Mouse (Mus musculus) midbrain, embryonic 14.5 days (tissue): ENCODE measurements around the gene Slf2. TPM values are rescaled to one million over a fixed set of nuclear protein-coding genes. Genes with fewer than 3 reads are reported as not detected.

Experiments
- ATAC-seq: fragments of 200-750 bp; cut with Nextera tagmentation; 2 replicates; pipeline ENCODE4 v1.8.0; 2017; ENCODE audit warnings: moderate number of reproducible peaks, moderate library complexity; ENCODE audit not compliant: low FRiP score, low TSS enrichment
- DNase-seq: peaks from one replicate; pipeline ENCODE4 v3.0.0-alpha.2; 2015
- H3K27ac ChIP-seq: fragments of 300-500 bp; sonication (generic); replicated peaks from 2 replicates; pipeline ENCODE4 v1.5.1; 2014; ENCODE audit warnings: mild to moderate bottlenecking, low read depth, low read length, moderate library complexity
- H3K27me3 ChIP-seq: fragments of 300-500 bp; sonication (generic); 2 replicates; pipeline ENCODE4 v1.6.1; 2014; ENCODE audit warnings: low read length, control low read depth, mixed read lengths; ENCODE audit not compliant: control insufficient read depth, insufficient read depth
- H3K36me3 ChIP-seq: fragments of 300-500 bp; sonication (generic); 2 replicates; pipeline ENCODE4 v1.6.1; 2014; ENCODE audit warnings: low read length, control low read depth; ENCODE audit not compliant: control insufficient read depth, insufficient read depth
- H3K4me1 ChIP-seq: fragments of 300-500 bp; sonication (generic); 2 replicates; pipeline ENCODE4 v1.6.1; 2014; ENCODE audit warnings: mild to moderate bottlenecking, antibody characterized with exemption, low read length, control low read depth; ENCODE audit not compliant: control insufficient read depth, insufficient read depth
- H3K4me2 ChIP-seq: fragments of 300-500 bp; sonication (generic); 2 replicates; pipeline ENCODE4 v1.6.1; 2014; ENCODE audit warnings: mild to moderate bottlenecking, low read length, moderate library complexity
- H3K4me3 ChIP-seq: fragments of 300-500 bp; sonication (generic); replicated peaks from 2 replicates; pipeline ENCODE4 v1.5.1; 2014; ENCODE audit warnings: low read depth, low read length
- H3K9ac ChIP-seq: fragments of 300-500 bp; sonication (generic); replicated peaks from 2 replicates; pipeline ENCODE4 v1.6.1; 2014; ENCODE audit warnings: mild to moderate bottlenecking, low read length, moderate library complexity
- H3K9me3 ChIP-seq: fragments of 300-500 bp; sonication (generic); 2 replicates; pipeline ENCODE4 v1.6.1; 2016; ENCODE audit warnings: low read length, control low read depth, mixed read lengths; ENCODE audit not compliant: control insufficient read depth
- WGBS: fragments of 180-500 bp; shearing (Covaris S2); extraction: QIAGEN DNeasy Blood & Tissue Kit; methylation state at CpG from one replicate; pipeline ENCODE4 v1.1.7; 2014; 5-methylcytosine and 5-hydroxymethylcytosine counted together
- polyA plus RNA-seq: library from polyadenylated mRNA; unstranded; fragments of >200 nt; fragmentation: Nextera tagmentation; extraction: Ambion mirVana; gene quantifications from 2 replicates; pipeline ENCODE4 v1.2.1, GENCODE M21; 2014

Gene Slf2
- polyA plus RNA-seq, 1 experiment from 2014 or later, result 37.4 TPM

GRCm38 (mm10) chr19:44991031-44991430 is 60.1 kb downstream of the Slf2 start:
- no peak for DNase-seq
- H3K9ac ChIP-seq, result 0 out of 2 replicates have a peak overlapping the region, but pooled peaks have one; percentile 84
- WGBS, result 89% methylated on average over 8 of the region's 8 CpGs
- H3K27ac ChIP-seq, result no peak overlapping the region
- H3K36me3 ChIP-seq, result peaks cover 21% of the 10 kb centered on the region
- H3K27me3 ChIP-seq, result no peaks in the 10 kb centered on the region
- H3K9me3 ChIP-seq, result no peaks in the 10 kb centered on the region
- no peak for ATAC-seq
- peaks cover 23% of the 10 kb centered on the region for H3K4me1 ChIP-seq
- no peak overlapping the region for H3K4me3 ChIP-seq
- H3K4me2 ChIP-seq, result peak overlapping the region; percentile 70

GRCm38 (mm10) chr19:44992246-44992645 is 61.3 kb downstream of the Slf2 start:
- Histone ChIP-seq H3K4me2 (no peak overlapping the region), H3K4me3 (no peak overlapping the region), H3K27ac (no peak overlapping the region), H3K27me3 (no peaks in the 10 kb centered on the region), H3K9ac (no peak overlapping the region), H3K4me1 (peaks cover 23% of the 10 kb centered on the region), H3K9me3 (no peaks in the 10 kb centered on the region), H3K36me3 (peaks cover 33% of the 10 kb centered on the region)
- ATAC-seq (no peak), DNase-seq (no peak)
- WGBS, result 60% methylated on average over 7 of the region's 7 CpGs

DNA sequence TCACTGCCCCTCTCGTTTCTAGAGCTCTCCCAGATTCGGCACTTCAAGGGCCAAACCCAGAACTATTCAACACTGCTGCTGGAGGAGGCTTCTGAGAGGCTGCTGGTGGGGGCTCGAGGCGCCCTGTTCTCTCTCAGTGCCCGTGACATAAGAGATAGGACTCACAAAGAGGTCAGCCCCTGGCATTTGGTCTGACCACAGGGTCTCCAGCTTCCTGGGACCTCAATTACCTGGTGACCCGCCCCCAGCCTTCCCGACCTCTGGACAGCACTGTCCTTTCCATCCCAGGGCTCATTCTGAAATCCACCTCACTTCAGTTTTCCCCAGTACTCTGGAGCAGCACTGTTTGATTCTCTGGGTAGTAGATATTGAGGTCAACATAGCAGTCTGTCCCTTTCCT is 61.8 kb downstream of the Slf2 start:
- no peaks in the 10 kb centered on the region for H3K9me3 ChIP-seq
- peaks cover 38% of the 10 kb centered on the region for H3K36me3 ChIP-seq
- no peak overlapping the region for H3K9ac ChIP-seq
- H3K27me3 ChIP-seq, result no peaks in the 10 kb centered on the region
- DNase-seq, result no peak
- H3K4me2 ChIP-seq, result no peak overlapping the region
- 70% methylated on average over 7 of the region's 7 CpGs for WGBS
- no peak overlapping the region for H3K27ac ChIP-seq
- no peak overlapping the region for H3K4me3 ChIP-seq
- H3K4me1 ChIP-seq, result peaks cover 23% of the 10 kb centered on the region
- no peak for ATAC-seq

GRCm38 (mm10) chr19:44997786-44998185 is 66.8 kb downstream of the Slf2 start:
- Histone ChIP-seq H3K9ac (no peak overlapping the region), H3K36me3 (peaks cover 80% of the 10 kb centered on the region), H3K4me2 (no peak overlapping the region), H3K9me3 (no peaks in the 10 kb centered on the region), H3K27ac (no peak overlapping the region), H3K4me1 (no peaks in the 10 kb centered on the region), H3K27me3 (no peaks in the 10 kb centered on the region), H3K4me3 (no peak overlapping the region)
- DNase-seq (no peak), ATAC-seq (no peak)
- 87% methylated on average over 11 of the region's 11 CpGs for WGBS

DNA sequence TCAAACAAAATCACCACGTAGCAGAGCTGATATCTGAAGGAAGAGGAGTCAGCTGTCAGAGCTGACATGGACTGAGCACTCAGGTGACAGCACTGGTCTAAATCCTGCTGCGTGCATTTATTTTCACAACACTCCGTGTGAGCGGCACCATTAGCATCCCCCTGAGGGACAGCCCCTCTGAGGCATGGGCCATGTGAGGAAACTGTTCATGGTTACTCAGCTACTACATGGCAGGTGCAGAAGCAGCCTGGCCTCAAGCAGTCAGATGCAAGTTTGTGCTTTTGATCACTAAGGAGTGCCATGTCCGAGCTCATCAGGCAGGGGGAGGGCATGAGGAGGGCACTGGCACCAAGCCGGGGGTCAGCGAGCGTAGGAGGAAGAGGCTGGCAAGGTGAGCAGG is 68.7 kb downstream of the Slf2 start:
- ATAC-seq, result no peak
- WGBS, result 92% methylated on average over 8 of the region's 8 CpGs
- DNase-seq, result no peak
- Histone ChIP-seq H3K9ac (no peak overlapping the region), H3K4me1 (no peaks in the 10 kb centered on the region), H3K9me3 (no peaks in the 10 kb centered on the region), H3K27me3 (no peaks in the 10 kb centered on the region), H3K4me3 (no peak overlapping the region), H3K36me3 (peaks cover 88% of the 10 kb centered on the region), H3K4me2 (no peak overlapping the region), H3K27ac (no peak overlapping the region)

DNA sequence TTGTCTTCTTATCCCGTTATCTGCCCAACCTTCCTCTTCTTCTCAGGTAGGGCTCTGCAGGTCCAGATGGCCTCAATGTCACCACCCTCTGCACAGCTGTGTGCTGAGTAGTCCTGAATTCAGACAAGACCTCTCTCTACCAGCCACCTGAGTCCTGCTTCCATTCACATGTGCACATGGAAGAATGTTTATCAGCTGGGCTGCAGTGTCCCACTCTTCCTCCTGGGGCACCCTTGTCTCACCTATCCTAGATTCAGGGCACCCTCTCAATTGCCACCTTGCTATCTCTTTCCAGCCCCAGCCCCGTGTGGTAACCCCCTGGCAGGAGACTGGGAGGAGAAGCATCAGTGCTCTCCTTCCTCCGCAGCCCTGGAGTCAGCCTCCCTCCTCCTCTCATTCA is 71.3 kb downstream of the Slf2 start:
- Histone ChIP-seq H3K9ac (no peak overlapping the region), H3K27me3 (no peaks in the 10 kb centered on the region), H3K36me3 (peaks cover 73% of the 10 kb centered on the region), H3K4me2 (no peak overlapping the region), H3K4me3 (no peak overlapping the region), H3K27ac (no peak overlapping the region), H3K9me3 (no peaks in the 10 kb centered on the region), H3K4me1 (peaks cover 14% of the 10 kb centered on the region)
- DNase-seq, result peak; percentile 16
- no peak for ATAC-seq
- whole genome bisulfite sequencing, result 68% methylated on average over 3 of the region's 3 CpGs

DNA sequence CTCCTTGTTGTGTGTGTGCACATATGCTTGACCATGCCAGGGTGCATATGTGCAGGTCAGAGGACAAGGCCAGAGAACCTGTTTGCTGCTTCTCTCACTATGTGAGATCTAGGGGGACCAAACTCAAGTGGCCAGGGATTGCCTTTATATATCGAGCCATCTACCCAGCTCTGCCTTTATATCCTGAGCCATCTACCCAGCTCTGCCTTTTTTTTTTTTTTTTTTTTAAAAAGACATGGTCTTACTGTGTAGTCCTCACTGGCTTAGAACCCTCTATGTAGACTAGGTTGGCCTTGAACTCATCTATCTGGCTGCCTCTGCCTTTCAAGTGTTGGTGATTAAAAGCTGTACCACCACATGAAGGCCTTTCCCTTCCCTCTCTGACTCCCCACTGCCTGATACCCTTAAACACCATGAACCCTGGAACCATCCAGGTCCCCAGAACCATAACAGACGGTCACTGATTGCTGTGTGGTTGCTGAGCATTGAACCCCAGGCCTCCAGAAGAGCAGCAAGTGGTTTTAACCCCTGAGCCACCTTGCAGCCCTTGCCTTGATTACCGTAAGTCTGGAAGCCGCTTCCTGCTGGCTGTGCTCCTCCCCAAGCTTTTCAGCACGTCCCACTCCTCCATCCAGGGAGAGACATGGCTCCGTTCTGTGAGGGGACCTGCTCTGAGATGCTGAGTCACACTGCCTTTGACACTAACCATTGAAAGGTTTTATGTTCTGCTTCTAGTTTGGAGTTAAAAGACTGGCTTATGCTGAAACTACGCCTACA is 73.0 kb downstream of the Slf2 start:
- WGBS, result 89% methylated on average over 7 of the region's 7 CpGs
- no peak for ATAC-seq
- no peak overlapping the region for H3K9ac ChIP-seq

DNA sequence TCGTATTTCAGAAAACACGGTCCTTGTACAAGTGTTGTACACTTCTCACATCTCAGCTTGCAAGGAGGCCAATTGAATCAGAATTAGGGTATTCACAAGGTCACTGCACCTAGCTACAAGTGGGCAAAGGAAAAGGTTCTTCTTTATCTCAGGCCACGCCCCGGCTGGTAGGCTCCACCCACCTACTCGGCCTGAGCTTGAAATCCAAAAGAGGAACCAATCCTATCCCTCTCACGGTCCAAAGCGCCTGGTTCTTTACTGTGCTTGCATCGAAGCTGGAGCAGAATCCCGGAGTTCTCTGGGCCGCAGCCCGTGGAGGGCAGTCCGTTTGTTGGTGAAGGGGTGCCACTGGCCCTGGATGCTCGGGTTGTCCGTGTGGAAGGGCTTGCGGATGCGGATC is 74.5 kb downstream of the Slf2 start, which contains the start of gene Twnk:
TSS of gene Twnk (plus strand) at position 220 of the 400 bp plus-strand sequence.
- Histone ChIP-seq H3K9ac (peak within 1 kb of the TSS; percentile 76), H3K4me1 (peaks cover 18% of the 10 kb centered on the region), H3K4me3 (peak within 1 kb of the TSS; percentile 92), H3K4me2 (peak within 1 kb of the TSS; percentile 95), H3K27ac (peak within 1 kb of the TSS; percentile 77), H3K27me3 (no peaks in the 10 kb centered on the region), H3K36me3 (peaks cover 50% of the 10 kb centered on the region), H3K9me3 (no peaks in the 10 kb centered on the region)
- ATAC-seq (no peak), DNase-seq (peak; percentile 36)
- 11% methylated on average over 16 of the region's 16 CpGs for WGBS

More for the DNA sequence above, 73.0 kb downstream of the Slf2 start:
- Histone ChIP-seq H3K4me1 (peaks cover 18% of the 10 kb centered on the region), H3K4me3 (no peak overlapping the region), H3K36me3 (peaks cover 57% of the 10 kb centered on the region), H3K9me3 (no peaks in the 10 kb centered on the region), H3K27ac (no peak overlapping the region), H3K4me2 (no peak overlapping the region), H3K27me3 (no peaks in the 10 kb centered on the region)
- DNase-seq, result no peak
